Mouse (Mus musculus) kidney, adult 8-10 months (tissue): ENCODE data around the gene Jak3.

ENCODE experiments used
- DNase-seq, 2 experiments: peaks; one replicate each; pipeline ENCODE4 v3.0.0; 2022

Gene Jak3

DNA sequence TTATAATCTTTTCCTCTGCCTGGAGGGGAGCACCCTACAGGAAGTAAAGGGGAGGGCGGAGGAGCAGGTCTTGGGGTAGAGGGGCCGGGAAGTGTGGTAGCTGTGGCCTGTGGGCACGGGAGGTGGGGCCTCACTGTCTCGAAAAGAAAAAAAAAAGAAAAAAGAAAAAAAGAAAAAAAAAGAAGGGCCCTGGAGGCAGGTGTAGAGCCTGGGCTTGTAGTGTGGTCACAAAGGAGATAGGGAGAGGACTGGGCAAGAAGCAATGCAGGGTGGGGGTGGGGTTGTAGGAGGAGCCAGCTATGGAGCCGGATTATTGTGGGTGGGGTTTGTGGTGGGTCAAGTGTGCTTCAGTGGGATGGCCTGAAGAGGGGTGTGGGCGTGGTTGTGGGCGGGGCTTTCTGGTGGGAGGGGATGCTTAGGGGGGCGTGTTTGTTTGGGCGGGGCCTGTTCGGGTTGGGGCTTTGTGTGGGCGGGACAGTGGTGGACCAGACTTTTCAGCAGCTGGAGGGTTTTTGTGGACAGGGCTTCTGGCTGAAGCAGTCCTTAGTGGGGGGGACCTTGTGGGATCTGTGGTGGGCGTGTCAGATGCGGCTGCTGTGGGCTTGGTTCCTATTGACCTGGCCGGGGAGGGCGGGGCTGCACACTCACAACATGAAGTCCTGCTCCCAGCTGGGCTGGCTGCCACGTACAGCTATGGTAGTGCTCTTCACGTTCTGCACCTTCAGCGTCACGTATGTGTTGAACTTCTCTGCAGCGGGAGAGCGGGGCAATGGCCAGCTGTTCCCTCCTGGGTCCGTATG, 10.6 kb upstream of the Jak3 start:
- peak in 1 of 2 experiments; percentile 57 for DNase-seq

DNA sequence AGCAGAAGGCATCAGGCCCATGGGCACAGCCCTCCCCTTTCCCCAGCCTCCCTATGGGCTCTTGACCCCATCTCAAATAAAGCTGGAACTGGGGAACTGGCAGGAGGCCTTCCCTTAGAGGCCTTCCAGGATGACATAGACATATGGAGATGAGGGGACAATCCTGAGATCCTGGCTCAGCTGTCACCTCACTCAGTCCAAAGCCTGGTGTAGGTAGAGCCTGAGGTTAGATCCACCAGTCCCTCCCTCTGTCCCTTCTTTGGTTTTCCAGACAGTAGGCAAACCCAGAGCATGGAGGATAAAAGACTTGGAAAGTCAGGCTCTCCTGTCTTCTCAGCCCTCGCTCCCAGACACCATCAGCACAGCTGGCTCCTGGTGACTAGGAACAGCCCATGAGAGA, 9.2 kb upstream of the Jak3 start:
- DNase-seq, result no peak

DNA sequence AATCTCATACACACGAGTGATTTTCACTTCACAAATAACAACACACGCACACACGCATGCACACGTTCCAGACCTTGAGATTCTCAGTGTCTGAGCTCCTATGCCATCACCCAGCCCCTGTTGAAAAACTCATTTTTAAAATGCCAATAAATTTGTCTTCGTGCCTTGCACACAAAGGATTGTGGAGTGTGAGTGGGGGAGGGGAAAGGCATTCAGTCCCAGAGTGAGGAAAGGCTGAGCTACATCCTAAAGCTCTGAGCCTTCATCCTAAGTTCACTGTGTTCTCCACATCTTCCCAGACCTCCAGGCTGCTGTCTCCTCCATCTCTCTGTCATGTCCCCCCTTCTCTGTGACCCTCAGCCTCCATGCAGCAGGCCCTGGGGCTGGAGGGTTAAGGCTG, 8.8 kb upstream of the Jak3 start:
- no peak for DNase-seq

DNA sequence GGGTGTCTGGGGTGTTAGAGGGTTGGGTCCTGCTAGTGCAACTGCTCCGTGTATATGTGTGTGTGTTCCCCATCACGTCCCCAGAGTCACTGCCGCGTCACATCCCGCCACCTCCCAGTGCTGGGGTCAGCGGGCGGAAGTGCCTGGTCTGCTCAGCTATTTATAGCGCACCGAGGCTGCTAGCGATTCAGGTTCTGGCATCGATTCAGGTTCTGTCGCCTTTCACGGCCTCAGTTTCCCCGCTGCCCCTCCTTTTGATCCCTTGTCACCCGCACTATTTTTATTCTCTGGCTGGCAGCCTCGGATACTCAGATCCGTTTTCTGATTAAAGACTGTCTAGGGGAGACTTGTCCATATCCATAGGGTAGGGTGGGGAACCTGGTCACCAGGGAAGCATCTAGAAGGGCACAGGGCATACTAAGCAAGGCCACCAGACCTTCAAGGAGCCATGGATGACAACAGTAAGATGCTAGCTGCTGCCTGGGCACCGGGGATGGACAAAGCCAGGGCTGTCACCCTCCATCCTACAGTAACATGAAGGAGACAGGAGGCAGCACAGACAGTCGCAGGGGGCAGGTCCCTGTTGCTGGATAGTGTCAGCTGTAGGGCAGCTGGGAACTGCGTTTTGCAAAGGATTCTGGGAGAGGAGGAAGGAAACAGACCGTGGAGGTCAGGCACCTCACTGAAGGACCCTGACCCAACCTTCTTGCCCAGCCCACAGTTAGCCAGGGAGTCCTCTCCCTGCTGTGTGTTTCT, 7.7 kb upstream of the Jak3 start:
- no peak for DNase-seq

DNA sequence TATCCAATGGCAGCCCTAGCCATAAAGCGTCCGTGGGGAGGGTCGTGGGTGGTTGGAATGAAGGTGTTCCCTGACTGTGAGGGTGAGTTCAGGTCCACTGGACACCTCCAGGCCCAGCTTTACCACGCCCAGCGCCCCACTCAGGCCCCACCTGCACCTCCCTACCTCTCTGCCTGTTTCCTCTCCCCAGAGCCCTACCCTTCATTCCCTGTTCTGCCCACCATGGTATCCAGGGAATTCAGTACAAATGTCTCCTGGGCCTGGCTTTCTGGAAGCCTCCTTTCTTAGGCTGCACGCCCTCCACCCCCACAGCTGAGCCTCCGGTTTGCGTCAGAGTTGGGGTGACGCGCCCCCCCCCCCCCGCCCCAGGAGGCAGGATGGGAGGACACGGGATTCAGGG, 5.9 kb upstream of the Jak3 start:
- no peak for DNase-seq

DNA sequence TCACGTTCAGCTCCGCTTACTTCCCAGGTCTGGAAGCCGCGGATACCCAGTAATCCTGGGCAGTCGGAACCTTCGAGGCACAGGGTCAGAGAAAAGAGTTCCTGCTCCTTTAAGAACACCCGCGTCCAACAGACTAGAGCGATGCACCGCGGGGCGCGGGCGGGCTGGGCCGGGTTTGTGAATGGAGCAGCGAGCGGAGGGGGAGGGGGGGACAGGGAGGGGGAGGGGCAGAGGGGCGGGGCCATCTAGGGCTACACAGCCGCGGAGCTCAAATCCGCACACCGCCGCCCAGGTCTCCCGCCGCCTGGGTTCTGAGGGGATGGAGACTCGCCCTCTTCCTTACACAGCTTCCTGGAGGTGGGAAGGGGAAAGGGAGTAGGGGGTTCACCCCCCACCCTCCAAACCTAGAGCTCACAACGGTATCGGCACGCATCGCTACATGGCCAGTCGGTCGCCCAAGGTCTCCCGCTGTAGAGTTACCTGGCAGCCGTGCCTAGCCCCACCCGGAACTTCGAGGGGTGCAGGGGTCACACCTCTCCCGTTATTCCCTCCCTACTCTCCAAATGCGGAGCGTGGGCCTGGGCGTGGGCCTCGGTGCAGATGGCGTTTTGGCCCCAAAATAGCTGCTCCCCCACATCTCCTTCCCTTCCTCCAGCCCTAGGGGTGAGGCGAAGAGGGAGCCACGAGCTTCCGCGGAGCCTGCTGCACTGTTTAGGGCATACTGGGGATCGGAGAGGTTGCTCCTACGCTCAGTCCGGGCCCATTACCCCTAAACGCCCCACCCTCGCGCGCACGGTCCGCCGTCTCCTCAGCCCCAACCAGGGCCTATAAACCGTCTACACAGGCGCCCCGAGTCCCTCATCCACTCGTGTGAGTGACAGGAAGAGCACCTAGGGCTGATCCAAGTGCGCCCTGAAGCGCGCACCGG, 5.2 kb upstream of the Jak3 start:
- peak in 1 of 2 experiments; percentile 36 for DNase-seq

DNA sequence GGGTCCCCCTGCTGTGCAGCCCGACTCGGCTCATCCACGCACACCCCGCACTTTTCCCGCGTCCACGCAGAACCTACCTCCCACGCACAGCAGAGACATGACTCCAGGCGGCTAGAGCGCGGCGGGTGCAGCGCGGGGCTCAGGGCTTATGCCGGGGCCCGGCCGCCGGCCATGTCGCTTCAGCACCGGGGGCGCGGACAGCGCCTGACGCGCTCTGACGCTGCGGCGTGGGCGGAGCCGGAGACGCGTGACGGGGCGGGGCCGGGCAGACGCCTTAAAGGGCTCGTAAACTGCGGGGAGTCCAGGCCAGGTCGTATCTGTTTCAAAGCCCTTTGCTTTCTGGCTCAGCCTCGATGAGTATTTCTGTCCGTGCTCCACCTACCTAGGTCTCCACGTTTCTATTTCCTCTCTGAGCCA, 4.5 kb upstream of the Jak3 start, which contains the start of gene Unc13a:
Unc13a (minus strand) TSS at position 209 of the 417 bp plus-strand sequence.
- peak; percentile 79 to 88 for DNase-seq

DNA sequence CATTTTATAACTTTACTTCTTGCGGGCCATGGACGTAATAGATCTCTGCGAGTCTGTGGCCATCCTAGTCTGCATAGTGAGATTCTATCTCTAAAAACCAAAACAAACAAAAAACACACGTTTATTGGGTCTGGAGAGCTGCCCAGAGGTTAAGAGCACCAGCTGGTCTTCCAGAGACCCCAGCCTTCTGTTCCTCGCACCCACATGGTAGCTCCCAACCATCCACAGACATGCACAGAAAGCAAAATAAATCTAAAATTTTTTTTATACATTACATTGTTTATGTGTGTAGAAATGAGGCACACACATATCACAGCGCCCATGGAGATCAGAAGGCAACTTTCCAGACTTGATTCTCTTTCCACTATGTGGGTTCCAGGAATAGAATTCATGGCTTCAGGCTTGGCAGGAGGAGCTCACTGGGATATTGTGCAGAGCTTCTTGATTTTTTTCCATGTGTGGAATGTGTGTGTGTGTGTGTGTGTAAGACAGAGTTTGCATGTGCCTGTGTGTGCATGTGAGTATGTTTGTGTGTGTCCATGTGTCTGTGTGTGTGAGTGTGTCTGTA, 3.8 kb upstream of the Jak3 start:
- no peak for DNase-seq

DNA sequence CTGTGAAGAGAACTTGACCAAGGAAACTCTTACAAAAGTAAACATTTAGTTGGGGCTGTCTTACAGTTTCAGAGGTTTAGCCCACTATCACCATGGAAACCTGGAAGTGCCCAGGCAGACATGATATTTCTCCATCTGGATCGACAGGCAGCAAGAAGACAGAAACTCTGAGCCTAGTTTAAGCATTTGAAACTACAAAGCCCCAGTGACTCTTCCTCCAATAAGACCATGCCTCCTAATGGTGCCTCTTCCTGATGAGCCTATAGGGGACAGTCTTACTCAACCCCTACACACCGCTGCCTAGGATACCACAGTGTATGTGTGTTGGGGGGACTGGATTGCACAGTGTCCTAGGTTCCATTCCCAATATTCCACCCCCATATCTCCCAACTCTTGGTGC, 2.0 kb upstream of the Jak3 start:
- DNase-seq, result no peak

DNA sequence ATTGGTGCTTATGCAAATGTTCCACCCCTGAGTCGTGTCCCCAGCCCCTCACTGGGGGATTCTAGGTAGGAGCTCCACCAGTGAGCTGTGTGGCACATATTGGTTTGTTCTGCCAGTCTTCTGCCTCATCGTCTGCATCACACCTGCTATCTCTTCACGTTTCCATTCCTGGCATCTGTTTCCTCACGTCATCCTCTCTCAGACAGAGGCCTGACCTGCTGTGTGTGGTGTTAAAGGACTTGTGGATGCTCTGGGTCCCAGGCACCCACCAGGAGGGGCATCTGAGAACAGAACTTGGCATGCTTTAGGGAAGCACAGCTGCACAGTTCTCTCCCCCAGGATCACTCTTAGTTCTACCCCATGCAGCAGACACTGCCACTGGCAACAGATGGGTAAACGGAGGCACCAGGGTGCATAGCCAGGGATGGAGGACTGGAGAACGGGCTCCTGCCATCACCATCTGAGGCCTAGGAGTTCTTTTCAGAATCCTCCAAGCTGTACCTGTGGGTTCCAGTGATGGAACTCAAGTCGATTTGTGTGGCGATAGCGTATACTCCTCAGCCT, 558 bp upstream of the Jak3 start:
- DNase-seq, result no peak

DNA sequence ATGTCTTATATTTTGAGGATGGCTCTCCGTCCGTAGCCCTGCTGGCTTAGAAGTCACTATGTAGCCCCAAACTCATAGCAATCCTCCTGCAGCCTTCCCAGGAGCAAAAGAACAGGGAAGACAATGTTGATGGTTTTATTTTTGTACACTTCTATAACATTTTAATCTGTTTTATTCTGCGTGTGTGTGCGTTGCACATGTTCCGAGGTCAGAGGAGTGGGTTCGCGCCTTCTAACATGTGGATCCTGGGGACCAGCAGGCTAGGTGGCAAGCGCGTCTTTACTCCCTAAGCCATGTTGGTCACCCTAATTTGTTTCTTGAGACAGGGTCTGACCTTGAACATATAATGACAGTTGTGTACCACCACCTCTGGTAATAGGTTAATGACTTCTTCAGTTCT, 707 bp downstream of the Jak3 start:
- no peak for DNase-seq

DNA sequence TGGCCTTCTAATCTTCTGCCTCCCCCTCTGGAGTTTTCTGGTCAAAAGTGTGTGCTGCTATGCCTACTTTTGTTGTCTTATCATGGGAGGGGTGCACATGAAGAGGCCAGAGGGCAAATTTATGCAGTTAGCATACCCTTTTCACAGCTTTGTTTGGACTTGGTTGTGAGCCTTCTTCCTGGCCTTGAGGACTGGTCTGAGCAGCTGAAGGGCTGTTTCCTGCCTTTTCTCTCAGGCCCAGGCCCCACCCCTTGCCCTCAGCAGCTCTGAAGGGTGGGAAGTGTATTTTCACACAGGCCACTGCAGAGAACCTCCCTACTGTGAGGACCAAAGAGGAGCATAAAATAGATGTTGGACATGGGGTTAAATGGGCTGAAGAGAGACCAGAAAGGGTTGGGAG, 1.5 kb downstream of the Jak3 start:
- peak in 1 of 2 experiments; percentile 32 for DNase-seq

DNA sequence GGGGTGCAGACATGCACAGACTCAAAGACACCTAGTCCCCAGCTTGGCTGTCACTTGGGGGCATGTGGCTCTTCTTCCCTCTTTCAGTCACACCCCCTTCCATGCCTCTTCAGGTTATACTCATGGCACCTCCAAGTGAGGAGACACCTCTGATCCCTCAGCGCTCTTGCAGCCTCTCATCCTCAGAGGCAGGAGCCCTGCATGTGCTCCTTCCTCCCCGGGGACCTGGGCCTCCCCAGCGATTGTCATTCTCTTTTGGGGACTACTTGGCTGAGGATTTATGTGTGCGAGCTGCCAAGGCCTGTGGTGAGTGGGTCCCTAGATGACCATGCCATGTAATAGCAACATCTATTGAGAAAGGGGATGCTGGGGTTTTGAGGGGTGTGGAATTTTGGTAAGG, 2.1 kb downstream of the Jak3 start:
- DNase-seq, result no peak

DNA sequence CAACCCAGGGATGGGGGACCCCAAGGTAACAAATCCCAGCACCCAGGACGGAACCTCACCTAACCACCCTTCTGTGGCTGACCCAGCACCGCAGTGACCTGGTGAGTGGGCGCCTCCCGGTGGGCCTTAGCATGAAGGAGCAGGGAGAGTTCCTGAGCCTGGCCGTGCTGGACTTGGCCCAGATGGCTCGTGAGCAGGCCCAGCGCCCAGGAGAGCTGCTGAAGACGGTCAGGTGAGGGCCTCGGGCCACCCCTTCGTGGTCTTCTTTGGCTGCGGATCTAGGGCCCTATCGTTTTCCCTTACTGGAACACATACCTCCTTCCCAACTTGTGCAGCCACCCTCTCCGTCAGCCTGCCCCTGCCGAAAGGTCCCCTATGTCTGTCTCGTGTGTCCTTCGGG, 3.0 kb downstream of the Jak3 start:
- no peak for DNase-seq

DNA sequence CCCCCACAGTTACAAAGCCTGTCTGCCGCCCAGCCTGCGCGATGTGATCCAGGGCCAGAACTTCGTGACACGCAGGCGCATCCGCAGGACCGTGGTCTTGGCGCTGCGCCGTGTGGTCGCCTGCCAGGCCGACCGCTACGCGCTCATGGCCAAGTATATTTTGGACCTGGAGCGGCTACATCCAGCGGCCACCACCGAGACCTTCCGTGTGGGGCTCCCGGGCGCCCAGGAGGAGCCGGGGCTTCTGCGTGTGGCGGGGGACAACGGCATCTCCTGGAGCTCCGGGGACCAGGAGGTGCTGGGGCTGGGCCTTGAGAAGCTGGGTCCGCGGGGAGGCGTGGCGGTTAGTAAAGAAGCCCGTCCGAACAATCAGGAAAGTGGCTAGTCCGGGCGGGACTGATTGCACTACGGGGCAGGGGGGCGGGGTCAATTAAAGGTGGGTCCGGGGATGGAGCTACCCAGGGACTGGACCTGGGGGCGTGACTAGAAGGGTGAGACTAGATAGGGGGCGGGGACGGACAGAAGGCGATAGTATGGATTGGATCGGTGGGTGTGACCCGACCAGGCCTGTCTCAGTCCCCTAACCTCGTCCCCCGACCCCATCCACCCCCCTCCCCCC, 3.6 kb downstream of the Jak3 start:
- DNase-seq, result no peak

DNA sequence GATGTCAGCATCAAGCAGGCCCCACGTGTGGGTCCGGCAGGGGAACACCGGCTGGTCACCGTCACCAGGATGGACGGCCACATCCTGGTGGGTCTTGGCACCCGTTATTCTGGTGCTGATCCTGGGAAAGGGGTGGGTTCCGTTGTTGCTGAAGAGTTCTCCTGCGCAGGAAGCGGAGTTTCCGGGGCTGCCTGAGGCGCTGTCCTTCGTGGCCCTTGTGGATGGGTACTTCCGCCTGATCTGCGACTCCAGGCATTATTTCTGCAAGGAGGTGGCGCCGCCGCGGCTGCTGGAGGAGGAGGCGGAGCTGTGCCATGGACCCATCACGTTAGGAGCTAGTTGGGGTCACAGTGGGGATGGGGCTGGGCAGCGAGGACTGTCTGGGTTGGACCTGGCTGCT, 4.4 kb downstream of the Jak3 start:
- DNase-seq, result peak; percentile 37 to 49

DNA sequence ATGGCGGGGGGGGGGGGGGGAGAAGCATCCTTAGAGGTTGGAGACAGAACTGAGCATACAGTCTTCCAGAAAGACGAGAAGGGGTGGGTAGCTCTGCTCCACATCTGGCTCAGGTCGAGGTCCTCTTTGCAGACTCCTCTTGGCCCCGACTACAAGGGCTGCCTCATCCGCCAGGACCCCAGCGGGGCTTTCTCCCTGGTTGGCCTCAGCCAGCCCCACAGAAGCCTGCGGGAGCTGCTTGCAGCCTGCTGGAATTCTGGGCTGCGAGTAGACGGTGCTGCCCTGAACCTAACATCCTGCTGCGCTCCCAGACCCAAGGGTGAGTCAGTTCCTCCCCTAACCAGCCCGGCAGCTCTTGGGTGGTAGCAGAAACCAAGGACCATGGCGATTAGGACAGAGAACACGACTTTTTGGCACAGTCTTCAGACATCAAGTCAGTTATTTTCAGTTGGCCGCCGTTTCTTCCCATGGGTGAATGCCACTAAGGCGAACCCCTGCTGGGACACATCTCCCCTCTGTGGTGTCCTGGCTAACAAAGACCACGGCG, 5.3 kb downstream of the Jak3 start:
- DNase-seq, result no peak

DNA sequence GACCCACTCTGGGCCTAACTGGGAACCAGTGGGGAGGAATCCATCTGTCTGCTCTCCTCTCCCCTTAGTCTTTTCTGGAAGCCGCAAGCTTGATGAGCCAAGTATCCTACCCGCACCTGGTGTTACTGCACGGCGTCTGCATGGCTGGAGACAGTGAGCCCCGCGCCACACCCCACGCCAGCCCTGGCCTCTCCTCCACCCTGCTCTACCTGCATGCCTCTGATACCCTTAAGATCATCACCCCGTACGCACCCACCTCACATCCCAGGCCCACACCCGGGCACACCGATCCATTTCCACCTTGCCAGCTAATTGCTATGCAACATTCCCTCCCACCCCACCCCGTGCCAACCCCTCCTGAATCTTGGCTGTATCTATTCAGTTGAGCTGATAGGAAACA, 6.7 kb downstream of the Jak3 start:
- DNase-seq, result no peak

DNA sequence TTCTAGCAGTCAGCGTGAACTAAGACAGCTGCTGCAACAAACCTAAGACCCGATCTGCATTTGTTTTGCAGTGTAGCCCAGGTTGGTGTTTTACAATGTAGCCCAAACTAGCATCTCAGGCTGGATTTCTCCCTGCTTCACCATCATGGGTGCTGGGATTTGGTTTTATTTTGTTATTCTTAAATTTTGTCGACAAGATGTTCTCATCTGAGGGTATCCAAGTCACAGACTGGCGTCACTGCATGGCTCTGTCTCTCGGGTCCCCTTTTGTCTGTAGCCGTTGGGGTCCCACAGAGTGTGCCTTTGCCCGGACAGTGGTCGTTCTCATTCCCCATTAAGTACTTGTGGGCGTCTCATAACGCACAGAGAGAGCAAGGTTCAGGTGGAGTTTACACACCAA, 8.6 kb downstream of the Jak3 start:
- DNase-seq, result no peak

DNA sequence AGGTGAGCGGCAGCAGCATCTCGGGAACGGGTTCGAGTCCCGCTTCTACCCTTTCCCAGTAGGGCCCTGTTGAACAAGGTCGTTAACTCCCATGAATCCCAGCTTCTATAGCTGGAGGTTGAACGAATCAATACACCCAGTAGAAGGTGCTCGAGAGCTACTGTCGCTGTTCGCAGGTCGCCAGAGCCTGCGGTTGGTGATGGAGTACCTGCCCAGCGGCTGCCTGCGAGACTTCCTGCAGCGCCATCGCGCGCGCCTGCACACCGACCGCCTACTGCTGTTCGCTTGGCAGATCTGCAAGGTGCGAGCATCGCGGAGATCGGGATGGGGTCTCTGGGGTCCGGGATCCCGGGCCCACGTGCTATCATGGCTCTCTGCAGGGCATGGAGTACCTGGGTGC, 9.5 kb downstream of the Jak3 start:
- DNase-seq, result no peak

DNA sequence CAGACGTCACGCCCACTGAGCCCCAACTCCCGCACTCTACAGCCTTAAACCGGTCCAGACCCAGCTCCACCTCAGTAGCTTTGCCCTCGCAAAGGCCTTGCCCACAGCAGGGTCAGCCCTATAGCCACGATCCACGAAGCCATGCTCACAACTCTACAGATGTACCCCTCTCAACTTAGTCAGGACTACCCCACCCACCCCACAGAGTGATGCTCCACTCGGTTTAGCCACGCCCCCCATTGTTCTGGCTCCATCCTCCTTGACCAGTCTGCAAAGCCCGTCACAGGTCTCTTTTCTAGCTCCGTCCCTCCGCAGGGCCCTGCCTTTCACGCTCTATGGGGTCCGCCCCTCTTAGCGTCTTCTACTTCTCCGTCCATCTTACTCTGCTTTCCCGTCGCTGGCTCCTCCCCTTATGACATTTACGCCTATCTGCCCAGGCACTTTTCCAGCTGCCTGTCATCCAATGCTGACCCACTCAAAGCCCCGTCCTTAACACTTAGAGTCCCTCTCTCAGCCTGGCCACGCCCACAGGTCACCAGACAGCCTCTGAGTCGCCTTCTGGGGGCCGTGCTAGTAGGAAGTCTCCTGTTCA, 10.1 kb downstream of the Jak3 start:
- no peak for DNase-seq
